8 mouse cellular contexts compared by ENCODE assay signal in genomic region chr14:25736140-25736539, GRCm38 (mm10). TPM values are rescaled to one million over a fixed set of nuclear protein-coding genes. Genes with fewer than 3 reads are reported as not detected.
A peak's percentile ranks its signal among the peaks of the same experiment; 100 is the strongest.
DNase-seq lines count a peak whose midpoint lies in the region; ATAC-seq and TF ChIP-seq lines count a peak whose summit lies in the region.
"Had no signal": no experiment of that assay in that cellular context is flagged by ENCODE, and none has a peak within 500 bp of the region (broad histone marks: within the 10 kb centered on the region; RNA-seq: fewer than 3 reads in every experiment).

No protein-coding gene starts in this region.

- TF ChIP-seq CTCF in heart, postnatal 0 days (IDR thresholded peaks at IDR 0.05; ENCODE audit: low read depth) = no peak
- no peak for TF ChIP-seq CTCF in lung, adult 2 months (IDR thresholded peaks at IDR 0.05; ENCODE audit: insufficient read depth, low read length)
- TF ChIP-seq CTCF in stomach, postnatal 0 days (IDR thresholded peaks at IDR 0.05; ENCODE audit: low read depth) = no peak

- H3K9ac ChIP-seq in heart, postnatal 0 days (replicated peaks; ENCODE audit: low read depth, low read length) = no peak overlapping the region
- H3K9ac ChIP-seq in lung, embryonic 16.5 days (ENCODE audit: low read length) = no peak overlapping the region
- peak overlapping the region; percentile 45 for H3K9ac ChIP-seq in intestine, embryonic 16.5 days (ENCODE audit: low read depth, low read length)
- 0 out of 2 replicates have a peak overlapping the region, but pooled peaks have one; percentile 23 for H3K9ac ChIP-seq in stomach, postnatal 0 days (ENCODE audit: low read length)

- TF ChIP-seq EP300 in heart, postnatal 0 days (IDR thresholded peaks at IDR 0.05; ENCODE audit: low read depth) = no peak
- TF ChIP-seq EP300 in stomach, postnatal 0 days (optimal IDR thresholded peaks at IDR 0.05) = no peak

- H3K27me3 ChIP-seq in heart, postnatal 0 days (ENCODE audit: control insufficient read depth, insufficient read depth, low read length) = no peaks in the 10 kb centered on the region
- no peaks in the 10 kb centered on the region for H3K27me3 ChIP-seq in lung, embryonic 16.5 days (ENCODE audit: control insufficient read depth, insufficient read depth, low read depth, low read length)
- H3K27me3 ChIP-seq in intestine, embryonic 16.5 days (replicated peaks; ENCODE audit: control insufficient read depth, insufficient read depth, low read length) = no peaks in the 10 kb centered on the region
- H3K27me3 ChIP-seq in stomach, postnatal 0 days (ENCODE audit: control insufficient read depth, insufficient read depth, low read length) = no peaks in the 10 kb centered on the region

- H3K4me1 ChIP-seq in heart, postnatal 0 days (ENCODE audit: control insufficient read depth, insufficient read depth) = peaks cover 54% of the 10 kb centered on the region
- peaks cover 54% of the 10 kb centered on the region for H3K4me1 ChIP-seq in lung, embryonic 16.5 days (replicated peaks; ENCODE audit: control insufficient read depth, insufficient read depth, low read length)
- H3K4me1 ChIP-seq in lung, adult 2 months (ENCODE audit: control insufficient read depth, insufficient read depth, low read length) = peaks cover 26% of the 10 kb centered on the region
- peaks cover 55% of the 10 kb centered on the region for H3K4me1 ChIP-seq in intestine, embryonic 16.5 days (ENCODE audit: control insufficient read depth, insufficient read depth, low read length)
- H3K4me1 ChIP-seq in stomach, postnatal 0 days (replicated peaks; ENCODE audit: control insufficient read depth, insufficient read depth) = peaks cover 25% of the 10 kb centered on the region

- H3K4me3 ChIP-seq in heart, postnatal 0 days (ENCODE audit: low read depth, low read length) = no peak overlapping the region
- no peak overlapping the region for H3K4me3 ChIP-seq in lung, embryonic 16.5 days (ENCODE audit: low read length)
- H3K4me3 ChIP-seq in lung, adult 2 months (replicated peaks; ENCODE audit: extremely low read depth, low read depth, low read length) = no peak overlapping the region
- H3K4me3 ChIP-seq in intestine, embryonic 16.5 days (ENCODE audit: low read length) = no peak overlapping the region
- no peak overlapping the region for H3K4me3 ChIP-seq in stomach, postnatal 0 days (ENCODE audit: low read depth, low read length)

- H3K27ac ChIP-seq in heart, postnatal 0 days (ENCODE audit: low read depth) = peak overlapping the region; percentile 88
- H3K27ac ChIP-seq in lung, embryonic 16.5 days (ENCODE audit: low read length) = peak overlapping the region; percentile 61
- peak overlapping the region; percentile 81 for H3K27ac ChIP-seq in intestine, embryonic 16.5 days (ENCODE audit: low read length)
- peak overlapping the region; percentile 89 for H3K27ac ChIP-seq in stomach, postnatal 0 days (replicated peaks)

- TF ChIP-seq POLR2A in lung, adult 2 months (IDR thresholded peaks at IDR 0.05; ENCODE audit: borderline replicate concordance, extremely low read depth, low read depth, low read length) = no peak

- no peak for ATAC-seq in heart, postnatal 0 days (ENCODE audit: insufficient read depth, low read depth)
- ATAC-seq in lung, embryonic 16.5 days (ENCODE audit: low read depth) = 0 out of 2 replicates have a peak, but pooled peaks have one; percentile 0
- peak; percentile 9 for ATAC-seq in intestine, embryonic 16.5 days
- peak; percentile 9; the same call in 1 of the 2 replicates for ATAC-seq in stomach, postnatal 0 days (ENCODE audit: low FRiP score, low TSS enrichment)

- WGBS in heart, postnatal 0 days = 53% methylated on average over 3 of the region's 3 CpGs
- 57% methylated on average over 3 of the region's 3 CpGs for WGBS in lung, embryonic 16.5 days
- 50% methylated on average over 3 of the region's 3 CpGs for WGBS in lung, adult 2 months
- 55% methylated on average over 3 of the region's 3 CpGs for WGBS in intestine, embryonic 16.5 days
- WGBS in stomach, postnatal 0 days = 65% methylated on average over 3 of the region's 3 CpGs

- no peak overlapping the region for H3K4me2 ChIP-seq in heart, postnatal 0 days (ENCODE audit: low read depth, low read length)
- H3K4me2 ChIP-seq in lung, embryonic 16.5 days (ENCODE audit: low read depth, low read length) = no peak overlapping the region
- H3K4me2 ChIP-seq in intestine, embryonic 16.5 days (ENCODE audit: low read depth, low read length) = no peak overlapping the region
- H3K4me2 ChIP-seq in stomach, postnatal 0 days (replicated peaks; ENCODE audit: low read depth) = no peak overlapping the region

- H3K9me3 ChIP-seq in heart, postnatal 0 days (replicated peaks; ENCODE audit: control insufficient read depth, low read length) = no peaks in the 10 kb centered on the region
- H3K9me3 ChIP-seq in lung, embryonic 16.5 days (ENCODE audit: control insufficient read depth, low read length) = no peaks in the 10 kb centered on the region
- no peaks in the 10 kb centered on the region for H3K9me3 ChIP-seq in intestine, embryonic 16.5 days (ENCODE audit: control insufficient read depth, low read length)
- no peaks in the 10 kb centered on the region for H3K9me3 ChIP-seq in stomach, postnatal 0 days (ENCODE audit: control insufficient read depth, low read length)

- peaks cover 15% of the 10 kb centered on the region; the same call in 1 of the 2 replicates for H3K36me3 ChIP-seq in heart, postnatal 0 days (replicated peaks; ENCODE audit: control insufficient read depth, insufficient read depth, low read length)
- H3K36me3 ChIP-seq in lung, embryonic 16.5 days (ENCODE audit: control insufficient read depth, insufficient read depth, low read length) = no peaks in the 10 kb centered on the region
- H3K36me3 ChIP-seq in intestine, embryonic 16.5 days (ENCODE audit: control insufficient read depth, insufficient read depth, low read length) = no peaks in the 10 kb centered on the region
- peaks cover 6% of the 10 kb centered on the region; the same call in 1 of the 2 replicates for H3K36me3 ChIP-seq in stomach, postnatal 0 days (ENCODE audit: control insufficient read depth, insufficient read depth, low read length)

- DNase-seq in heart, postnatal 0 days (ENCODE audit: low spot score) = no peak
- no peak for DNase-seq in heart, adult 9 months (ENCODE audit: low spot score in 2 of 2)
- DNase-seq in lung, adult 2 months = no peak
- no peak for DNase-seq in stomach, postnatal 0 days (ENCODE audit: low spot score)
- no peak for DNase-seq in yolk sac, embryonic 10.5 days (ENCODE audit: low spot score)
- DNase-seq: thymus, postnatal 25 days had no signal

RNA-seq across cellular contexts. Expression of gene Zcchc24, which starts 32.7 kb away (rescaled TPM):
- 36.6 and 40.3 TPM in 2 replicates for total RNA-seq in heart, postnatal 0 days (2014; rRNA removed; ENCODE audit: low replicate concordance)
- polyA plus RNA-seq in heart, postnatal 0 days (2015; fragmentation: Nextera tagmentation; extraction: Ambion mirVana) = 14.9 and 18.5 TPM in 2 replicates
- 12.8 and 14.6 TPM in 2 replicates for polyA plus RNA-seq in lung, embryonic 16.5 days (2015; fragmentation: Nextera tagmentation; extraction: Ambion mirVana)
- polyA plus RNA-seq in lung, adult 2 months (2012; rRNA removed) = 41.7 and 44.9 TPM in 2 replicates
- 9.1 and 10.0 TPM in 2 replicates for polyA plus RNA-seq in intestine, embryonic 16.5 days (2015; fragmentation: Nextera tagmentation; extraction: Ambion mirVana)
- polyA plus RNA-seq in stomach, postnatal 0 days (2015; fragmentation: Nextera tagmentation; extraction: Ambion mirVana) = 11.3 and 11.9 TPM in 2 replicates

RNA-seq across cellular contexts. Expression of gene Ppif, which starts 42.2 kb away (rescaled TPM):
- 205 and 222 TPM in 2 replicates for total RNA-seq in heart, postnatal 0 days (2014; rRNA removed; ENCODE audit: low replicate concordance)
- polyA plus RNA-seq in heart, postnatal 0 days (2015; fragmentation: Nextera tagmentation; extraction: Ambion mirVana) = 140 and 151 TPM in 2 replicates
- polyA plus RNA-seq in lung, embryonic 16.5 days (2015; fragmentation: Nextera tagmentation; extraction: Ambion mirVana) = 25.6 and 29.9 TPM in 2 replicates
- polyA plus RNA-seq in lung, adult 2 months (2012; rRNA removed) = 28.9 and 32.4 TPM in 2 replicates
- 125 and 134 TPM in 2 replicates for polyA plus RNA-seq in intestine, embryonic 16.5 days (2015; fragmentation: Nextera tagmentation; extraction: Ambion mirVana)
- 66.1 and 74.6 TPM in 2 replicates for polyA plus RNA-seq in stomach, postnatal 0 days (2015; fragmentation: Nextera tagmentation; extraction: Ambion mirVana)

Comparison
In these comparisons a context has a peak if more than half of its experiments do, and no peak if none do; other contexts are left out.
1. H3K9ac ChIP-seq: peak in intestine, embryonic 16.5 days (single experiment) and stomach, postnatal 0 days (single experiment); none in heart, postnatal 0 days (single experiment) and lung, embryonic 16.5 days (single experiment).
2. Peak in every context shown above with its lines, with median percentiles within 50 percentile points of each other: H3K27ac ChIP-seq.